Mouse (Mus musculus) small intestine, adult 2 months (tissue): Measurements from ENCODE around the gene Bub1b.

ENCODE experiments used
- CTCF ChIP-seq: fragments of 200-500 bp; IDR thresholded peaks from 2 replicates; pipeline ENCODE4 v1.5.1; 2012; ENCODE audit warnings: low read depth, mild to moderate bottlenecking, control low read depth, inconsistent platforms, low read length, moderate library complexity, mixed read lengths; ENCODE audit not compliant: insufficient replicate concordance, insufficient read length; ENCODE audit errors: extremely low read depth
- POLR2A ChIP-seq: fragments of 200-500 bp; IDR thresholded peaks from 2 replicates; pipeline ENCODE4 v1.6.1; 2012; ENCODE audit warnings: low read depth, mild to moderate bottlenecking, control low read depth, inconsistent platforms, low read length, moderate library complexity

DNA sequence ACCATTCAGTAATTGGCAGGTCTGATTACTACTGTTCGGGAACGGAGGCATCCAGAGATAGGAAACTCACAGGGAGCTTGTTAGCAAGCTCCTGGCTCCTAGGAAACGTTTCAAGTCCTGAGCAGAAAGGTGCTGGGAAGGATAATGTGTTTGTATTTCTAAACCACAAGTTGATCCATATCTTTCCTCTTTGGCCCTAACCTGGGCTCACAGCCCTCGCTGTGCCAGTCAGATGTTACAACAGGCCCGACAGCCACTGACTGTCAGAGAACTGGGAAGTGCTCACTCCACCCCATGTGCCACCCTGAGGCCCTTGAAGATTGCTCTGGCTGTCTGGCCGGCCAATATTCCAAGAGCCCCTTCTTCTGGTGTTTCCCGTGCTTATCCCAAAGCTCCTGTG lies 76.5 kb downstream of the Bub1b start:
- TF ChIP-seq CTCF = no peak
- no peak for TF ChIP-seq POLR2A
